Mouse (Mus musculus): ENCODE measurements around the gene Evi5. TPM values are rescaled to one million over a fixed set of nuclear protein-coding genes. Genes with fewer than 3 reads are reported as not detected.

Gene Evi5
- polyA plus RNA-seq, 1 experiment = 72.9 TPM

- H3K4me3 ChIP-seq (ENCODE audit: low read depth, low read length) = no peak overlapping the region
- H3K36me3 ChIP-seq (ENCODE audit: control insufficient read depth, insufficient read depth, low read length, poor library complexity, severe bottlenecking) = no peaks in the 10 kb centered on the region
- H3K9ac ChIP-seq (ENCODE audit: low read depth, poor library complexity, severe bottlenecking) = no peak overlapping the region
- no peaks in the 10 kb centered on the region for H3K9me3 ChIP-seq (replicated peaks; ENCODE audit: control insufficient read depth, insufficient read depth, low read length, poor library complexity, severe bottlenecking)
- no peaks in the 10 kb centered on the region for H3K4me1 ChIP-seq (ENCODE audit: control insufficient read depth, insufficient read depth, low read length)
- no peak for TF ChIP-seq EP300 (IDR thresholded peaks at IDR 0.05; ENCODE audit: insufficient read depth, low read depth, low read length)
- peak; percentile 3 for TF ChIP-seq CTCF (IDR thresholded peaks at IDR 0.05; ENCODE audit: low read depth, low read length)
- TF ChIP-seq POLR2A (IDR thresholded peaks at IDR 0.05; ENCODE audit: insufficient read depth, low read length) = no peak
- H3K27me3 ChIP-seq (ENCODE audit: control insufficient read depth, insufficient read depth, low read length, poor library complexity, severe bottlenecking) = no peaks in the 10 kb centered on the region; the same call in 1 of the 2 replicates
- no peak overlapping the region for H3K27ac ChIP-seq (ENCODE audit: insufficient read depth, low read length)
Observed at GRCm38 (mm10) chr5:107877053-107877452, 2.1 kb upstream of the Evi5 start.

- H3K4me1 ChIP-seq (ENCODE audit: control insufficient read depth, insufficient read depth, low read length) = no peaks in the 10 kb centered on the region
- no peaks in the 10 kb centered on the region; the same call in 1 of the 2 replicates for H3K27me3 ChIP-seq (ENCODE audit: control insufficient read depth, insufficient read depth, low read length, poor library complexity, severe bottlenecking)
- no peak overlapping the region for H3K9ac ChIP-seq (ENCODE audit: low read depth, poor library complexity, severe bottlenecking)
- H3K4me3 ChIP-seq (ENCODE audit: low read depth, low read length) = no peak overlapping the region
- H3K36me3 ChIP-seq (ENCODE audit: control insufficient read depth, insufficient read depth, low read length, poor library complexity, severe bottlenecking) = no peaks in the 10 kb centered on the region
- no peaks in the 10 kb centered on the region for H3K9me3 ChIP-seq (replicated peaks; ENCODE audit: control insufficient read depth, insufficient read depth, low read length, poor library complexity, severe bottlenecking)
- H3K27ac ChIP-seq (ENCODE audit: insufficient read depth, low read length) = no peak overlapping the region
- TF ChIP-seq POLR2A (IDR thresholded peaks at IDR 0.05; ENCODE audit: insufficient read depth, low read length) (no peak), EP300 (IDR thresholded peaks at IDR 0.05; ENCODE audit: insufficient read depth, low read depth, low read length) (no peak), CTCF (IDR thresholded peaks at IDR 0.05; ENCODE audit: low read depth, low read length) (no peak)
Observed at GRCm38 (mm10) chr5:107875261-107875611, 329 bp upstream of the Evi5 start.

GRCm38 (mm10) chr5:107873886-107874302, 1.0 kb downstream of the Evi5 start:
- H3K27me3 ChIP-seq (ENCODE audit: control insufficient read depth, insufficient read depth, low read length, poor library complexity, severe bottlenecking) = no peaks in the 10 kb centered on the region; the same call in 1 of the 2 replicates
- no peaks in the 10 kb centered on the region for H3K4me1 ChIP-seq (ENCODE audit: control insufficient read depth, insufficient read depth, low read length)
- H3K9me3 ChIP-seq (replicated peaks; ENCODE audit: control insufficient read depth, insufficient read depth, low read length, poor library complexity, severe bottlenecking) = no peaks in the 10 kb centered on the region
- TF ChIP-seq CTCF (IDR thresholded peaks at IDR 0.05; ENCODE audit: low read depth, low read length) (no peak), POLR2A (IDR thresholded peaks at IDR 0.05; ENCODE audit: insufficient read depth, low read length) (no peak), EP300 (IDR thresholded peaks at IDR 0.05; ENCODE audit: insufficient read depth, low read depth, low read length) (no peak)
- no peak overlapping the region for H3K27ac ChIP-seq (ENCODE audit: insufficient read depth, low read length)
- no peak overlapping the region; the same call in 1 of the 2 replicates for H3K9ac ChIP-seq (ENCODE audit: low read depth, poor library complexity, severe bottlenecking)
- H3K36me3 ChIP-seq (ENCODE audit: control insufficient read depth, insufficient read depth, low read length, poor library complexity, severe bottlenecking) = no peaks in the 10 kb centered on the region
- no peak overlapping the region; the same call in 1 of the 2 replicates for H3K4me3 ChIP-seq (ENCODE audit: low read depth, low read length)

- H3K27ac ChIP-seq (ENCODE audit: insufficient read depth, low read length) = no peak overlapping the region
- no peaks in the 10 kb centered on the region for H3K4me1 ChIP-seq (ENCODE audit: control insufficient read depth, insufficient read depth, low read length)
- no peak overlapping the region for H3K4me3 ChIP-seq (ENCODE audit: low read depth, low read length)
- H3K9me3 ChIP-seq (replicated peaks; ENCODE audit: control insufficient read depth, insufficient read depth, low read length, poor library complexity, severe bottlenecking) = no peaks in the 10 kb centered on the region
- no peaks in the 10 kb centered on the region; the same call in 1 of the 2 replicates for H3K27me3 ChIP-seq (ENCODE audit: control insufficient read depth, insufficient read depth, low read length, poor library complexity, severe bottlenecking)
- H3K9ac ChIP-seq (ENCODE audit: low read depth, poor library complexity, severe bottlenecking) = no peak overlapping the region
- H3K36me3 ChIP-seq (ENCODE audit: control insufficient read depth, insufficient read depth, low read length, poor library complexity, severe bottlenecking) = no peaks in the 10 kb centered on the region
- TF ChIP-seq EP300 (IDR thresholded peaks at IDR 0.05; ENCODE audit: insufficient read depth, low read depth, low read length) = no peak
- no peak for TF ChIP-seq CTCF (IDR thresholded peaks at IDR 0.05; ENCODE audit: low read depth, low read length)
- no peak for TF ChIP-seq POLR2A (IDR thresholded peaks at IDR 0.05; ENCODE audit: insufficient read depth, low read length)
Observed at GRCm38 (mm10) chr5:107873330-107873729, 1.6 kb downstream of the Evi5 start.

- no peaks in the 10 kb centered on the region for H3K4me1 ChIP-seq (ENCODE audit: control insufficient read depth, insufficient read depth, low read length)
- no peak overlapping the region for H3K4me3 ChIP-seq (ENCODE audit: low read depth, low read length)
- no peaks in the 10 kb centered on the region; the same call in 1 of the 2 replicates for H3K27me3 ChIP-seq (ENCODE audit: control insufficient read depth, insufficient read depth, low read length, poor library complexity, severe bottlenecking)
- H3K9me3 ChIP-seq (replicated peaks; ENCODE audit: control insufficient read depth, insufficient read depth, low read length, poor library complexity, severe bottlenecking) = no peaks in the 10 kb centered on the region
- no peak overlapping the region for H3K27ac ChIP-seq (ENCODE audit: insufficient read depth, low read length)
- TF ChIP-seq CTCF (IDR thresholded peaks at IDR 0.05; ENCODE audit: low read depth, low read length) = no peak
- TF ChIP-seq EP300 (IDR thresholded peaks at IDR 0.05; ENCODE audit: insufficient read depth, low read depth, low read length) = no peak
- no peak for TF ChIP-seq POLR2A (IDR thresholded peaks at IDR 0.05; ENCODE audit: insufficient read depth, low read length)
- H3K36me3 ChIP-seq (ENCODE audit: control insufficient read depth, insufficient read depth, low read length, poor library complexity, severe bottlenecking) = no peaks in the 10 kb centered on the region
- no peak overlapping the region for H3K9ac ChIP-seq (ENCODE audit: low read depth, poor library complexity, severe bottlenecking)
Observed at GRCm38 (mm10) chr5:107869701-107870100, 5.2 kb downstream of the Evi5 start.

- no peaks in the 10 kb centered on the region; the same call in 1 of the 2 replicates for H3K27me3 ChIP-seq (ENCODE audit: control insufficient read depth, insufficient read depth, low read length, poor library complexity, severe bottlenecking)
- peak overlapping the region; percentile 90 for H3K9ac ChIP-seq (ENCODE audit: low read depth, poor library complexity, severe bottlenecking)
- TF ChIP-seq EP300 (IDR thresholded peaks at IDR 0.05; ENCODE audit: insufficient read depth, low read depth, low read length) (no peak), POLR2A (IDR thresholded peaks at IDR 0.05; ENCODE audit: insufficient read depth, low read length) (peak; percentile 22)
- H3K36me3 ChIP-seq (ENCODE audit: control insufficient read depth, insufficient read depth, low read length, poor library complexity, severe bottlenecking) = no peaks in the 10 kb centered on the region
- no peaks in the 10 kb centered on the region for H3K9me3 ChIP-seq (replicated peaks; ENCODE audit: control insufficient read depth, insufficient read depth, low read length, poor library complexity, severe bottlenecking)
- H3K4me3 ChIP-seq (ENCODE audit: low read depth, low read length) = peak overlapping the region; percentile 71
- H3K4me1 ChIP-seq (ENCODE audit: control insufficient read depth, insufficient read depth, low read length) = no peaks in the 10 kb centered on the region
- H3K27ac ChIP-seq (ENCODE audit: insufficient read depth, low read length) = peak overlapping the region; percentile 73
Observed at GRCm38 (mm10) chr5:107868905-107869424, 5.9 kb downstream of the Evi5 start.
